Mouse (Mus musculus): ENCODE measurements around the gene Prmt8.

GRCm38 (mm10) chr6:127661717-127662292 lies 107.5 kb downstream of the Prmt8 start:
- TF ChIP-seq POLR2A (IDR thresholded peaks at IDR 0.05; ENCODE audit: extremely low read depth, insufficient read depth, low read length), result no peak
- no peak for TF ChIP-seq CTCF (IDR thresholded peaks at IDR 0.05; ENCODE audit: low read depth, low read length)

Data from liver, adult 2 months (tissue).